Mouse (Mus musculus) gastrocnemius, postnatal 10 days (tissue): Measurements from ENCODE around the gene Rbm38. TPM values are rescaled to one million over a fixed set of nuclear protein-coding genes. Genes with fewer than 3 reads are reported as not detected.

Source experiments
- DNase-seq: peaks from one replicate; pipeline ENCODE4 v3.0.0; 2021; ENCODE audit warnings: mixed read lengths
- total RNA-seq, 2 experiments: library from RNA; stranded (reverse); gene quantifications; 2 replicates each; pipeline ENCODE4 v1.2.3; 2021

Rbm38 gene
- total RNA-seq, 2 experiments from 2014 or later = 121 to 129 TPM

DNA sequence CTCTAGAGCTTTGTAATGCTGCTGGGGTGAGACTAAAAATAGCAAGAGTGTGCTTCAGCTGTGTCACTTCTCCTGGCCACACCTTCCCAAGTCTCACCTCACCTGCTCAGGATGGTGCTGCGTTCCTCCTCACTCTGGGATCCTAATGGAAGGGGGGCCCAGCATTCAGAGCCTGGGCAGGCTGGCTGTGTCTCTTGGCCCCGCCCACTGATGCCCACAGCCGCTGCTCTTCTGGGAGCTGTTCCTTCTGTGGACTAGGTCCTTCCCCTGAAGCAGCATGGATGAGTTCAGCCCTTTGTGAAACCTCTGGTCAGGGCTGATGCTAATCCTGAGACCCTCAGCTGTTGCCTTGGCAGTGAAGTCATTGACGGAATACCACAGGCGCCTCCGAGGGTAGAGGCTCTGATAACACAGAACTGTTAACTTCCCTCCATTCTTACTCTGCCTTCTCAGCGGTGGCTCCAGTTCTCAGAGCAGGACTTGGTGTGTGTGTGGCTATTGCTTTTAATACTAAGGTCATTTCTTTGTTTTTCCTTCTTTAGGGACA, 5.5 kb upstream of the Rbm38 start:
- DNase-seq = no peak

DNA sequence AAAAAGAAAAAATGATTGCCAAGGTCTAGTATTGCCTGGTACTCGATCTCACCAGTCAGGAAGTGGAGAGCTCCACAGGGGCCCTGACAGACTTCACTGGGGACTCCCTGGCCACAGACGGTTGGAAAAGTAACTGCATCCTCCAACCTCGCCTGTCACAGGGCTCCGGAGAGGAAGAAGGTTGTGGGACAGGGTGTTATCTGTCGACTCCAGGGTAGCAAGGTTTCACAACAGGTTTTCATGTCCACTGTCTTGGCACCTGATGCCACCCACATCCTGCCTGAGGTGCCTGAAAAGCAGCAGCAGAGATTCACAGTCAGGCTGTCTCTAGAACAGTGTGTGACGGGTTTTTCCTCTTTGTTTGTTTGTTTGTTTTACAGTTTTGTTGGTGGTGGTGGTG, 2.4 kb upstream of the Rbm38 start:
- no peak for DNase-seq

DNA sequence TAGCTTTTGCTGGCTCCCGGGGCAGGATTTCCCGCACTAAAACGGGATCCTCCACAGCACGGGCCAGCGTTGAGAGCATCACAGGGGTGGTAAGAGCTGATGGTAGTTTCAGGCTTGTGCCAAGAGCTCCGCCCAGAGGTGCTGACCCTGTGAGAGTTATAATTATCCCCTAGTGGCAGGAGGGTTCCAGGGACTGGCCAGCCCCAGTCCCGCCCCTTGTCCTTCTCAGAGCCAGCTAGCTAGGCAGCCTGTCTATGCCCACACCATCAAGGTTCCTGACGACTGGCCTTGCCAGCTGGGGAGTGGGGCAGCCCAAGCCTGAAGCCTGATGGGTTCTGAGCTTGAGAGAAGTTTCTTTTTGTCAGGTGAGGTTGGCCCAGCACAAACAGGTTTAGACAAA, 1.7 kb upstream of the Rbm38 start:
- no peak for DNase-seq

DNA sequence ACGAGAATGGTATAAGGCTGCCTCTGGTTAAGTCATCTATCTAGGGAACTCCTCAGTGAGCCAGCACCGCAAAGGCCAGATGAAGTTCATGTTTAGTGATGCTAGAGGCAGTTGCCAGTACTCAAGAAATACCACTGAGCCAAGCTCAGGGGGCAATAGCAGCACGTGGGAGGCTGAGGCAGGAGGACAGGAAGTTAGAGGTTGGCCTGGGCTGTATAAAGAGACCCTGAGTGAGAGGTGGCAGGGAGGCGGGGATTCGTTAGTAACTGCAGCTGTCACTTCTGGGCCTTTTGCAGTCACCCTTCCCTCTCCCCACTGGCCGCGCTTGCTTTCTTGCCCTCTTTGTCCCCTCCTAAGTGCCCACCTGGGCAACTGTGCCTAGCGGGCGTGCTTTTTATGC, 976 bp upstream of the Rbm38 start:
- DNase-seq = no peak

DNA sequence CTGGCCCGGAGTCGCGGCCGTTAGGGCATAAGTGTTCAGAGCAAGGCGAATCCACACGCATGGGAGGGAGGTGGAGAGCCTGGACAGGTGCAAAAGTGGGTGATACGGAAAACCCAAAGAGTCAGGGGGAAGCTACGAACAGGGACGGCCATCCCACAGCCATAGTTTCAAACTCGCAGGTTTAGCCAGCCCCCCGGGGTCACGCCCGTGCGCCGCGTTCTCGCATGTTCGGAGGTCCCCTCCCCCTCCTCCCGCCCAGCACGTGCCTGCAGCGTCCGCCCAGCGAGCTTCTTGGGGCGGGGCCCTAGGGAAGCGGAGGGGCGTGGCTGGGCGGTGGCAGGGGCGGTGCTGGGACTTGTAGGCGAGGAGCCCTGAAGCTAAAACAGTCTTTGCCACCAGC, 508 bp upstream of the Rbm38 start:
- peak; percentile 89 for DNase-seq

DNA sequence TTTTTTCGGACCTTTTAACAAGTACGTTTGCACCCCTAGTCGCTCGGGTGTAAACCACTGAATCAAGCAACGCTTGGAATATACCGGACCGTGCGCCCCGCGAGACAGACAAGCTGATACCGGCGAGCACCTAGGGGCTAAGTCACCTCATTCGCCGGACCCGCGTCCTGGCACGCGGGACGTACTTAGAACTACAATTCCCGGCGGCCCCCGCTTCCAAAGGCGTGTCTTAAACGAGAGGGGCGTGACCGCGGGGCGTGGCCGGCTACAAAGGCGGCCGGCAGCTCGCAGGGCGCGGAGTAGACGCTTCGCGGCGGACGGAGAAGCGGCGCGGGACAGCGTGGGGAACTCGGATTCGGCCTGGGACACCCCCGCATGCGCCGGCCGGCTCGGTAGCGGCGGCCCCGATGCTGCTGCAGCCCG, 1.3 kb downstream of the Rbm38 start:
- DNase-seq = peak; percentile 95

DNA sequence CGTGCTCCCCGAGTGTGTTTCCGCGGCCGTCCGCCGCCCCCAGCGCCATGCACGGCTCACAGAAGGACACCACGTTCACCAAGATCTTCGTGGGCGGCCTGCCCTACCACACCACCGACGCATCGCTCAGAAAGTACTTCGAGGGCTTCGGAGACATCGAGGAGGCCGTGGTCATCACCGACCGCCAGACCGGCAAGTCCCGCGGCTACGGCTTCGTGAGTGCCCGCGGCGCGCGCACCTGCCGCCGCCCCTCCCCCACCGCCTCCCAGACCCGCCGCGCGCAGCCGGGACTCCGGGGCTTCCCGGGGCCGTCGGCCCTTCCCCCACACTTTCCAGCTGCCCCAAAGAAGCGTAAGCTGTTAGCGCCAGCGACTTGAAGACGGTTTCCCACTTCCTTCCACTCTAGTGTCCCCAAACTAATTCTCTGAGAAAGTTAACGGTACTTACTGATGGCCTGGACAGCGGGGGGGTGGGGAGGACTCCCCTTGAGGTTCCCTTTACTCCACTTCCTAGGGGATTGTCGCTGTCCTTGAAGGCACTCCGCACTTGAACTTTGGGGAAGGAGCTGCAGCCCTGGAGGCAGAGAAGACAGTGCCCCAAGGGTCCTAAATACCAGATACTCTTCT, 1.9 kb downstream of the Rbm38 start:
- peak; percentile 61 for DNase-seq

DNA sequence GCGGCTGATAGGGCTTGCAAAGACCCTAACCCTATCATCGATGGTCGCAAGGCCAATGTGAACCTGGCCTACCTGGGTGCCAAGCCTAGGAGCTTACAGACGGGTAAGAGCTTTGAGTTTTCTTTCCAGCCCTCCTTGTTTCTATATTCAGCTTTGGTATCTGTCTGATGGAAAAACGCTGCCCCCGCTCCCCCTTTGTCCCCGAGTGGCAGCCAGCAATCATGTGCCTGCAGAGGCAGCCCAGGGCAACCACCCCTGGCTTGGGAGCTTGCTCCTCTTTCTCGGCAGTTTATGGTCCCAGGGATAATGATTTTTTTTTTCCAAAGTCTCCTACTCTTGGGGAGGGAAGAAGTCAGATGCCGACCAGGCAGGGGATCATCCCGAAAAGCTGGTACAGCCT, 2.5 kb downstream of the Rbm38 start:
- no peak for DNase-seq

DNA sequence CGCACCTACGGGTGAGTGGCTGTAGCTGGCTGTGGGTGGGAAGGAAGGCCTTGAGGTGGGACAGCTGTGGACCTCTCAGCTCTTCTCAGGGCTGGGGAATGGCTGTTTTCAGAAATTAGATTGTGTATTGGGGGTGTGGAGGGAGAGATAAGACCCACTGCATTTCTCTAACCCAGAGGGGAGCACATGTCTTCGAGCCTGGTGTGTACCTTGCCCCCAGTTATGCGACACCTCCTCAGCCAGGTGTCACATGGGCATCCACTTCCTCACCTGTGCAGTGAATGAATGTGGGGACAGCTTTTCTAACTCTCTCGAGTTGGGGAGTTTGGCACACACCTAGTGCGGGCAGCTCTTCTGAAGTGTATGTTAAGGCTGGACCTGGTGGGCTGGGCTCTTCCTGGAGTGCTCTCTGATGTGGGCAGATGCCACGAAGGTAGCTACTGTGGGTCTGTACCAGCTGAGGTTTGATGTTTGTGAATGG, 3.1 kb downstream of the Rbm38 start:
- DNase-seq = no peak

DNA sequence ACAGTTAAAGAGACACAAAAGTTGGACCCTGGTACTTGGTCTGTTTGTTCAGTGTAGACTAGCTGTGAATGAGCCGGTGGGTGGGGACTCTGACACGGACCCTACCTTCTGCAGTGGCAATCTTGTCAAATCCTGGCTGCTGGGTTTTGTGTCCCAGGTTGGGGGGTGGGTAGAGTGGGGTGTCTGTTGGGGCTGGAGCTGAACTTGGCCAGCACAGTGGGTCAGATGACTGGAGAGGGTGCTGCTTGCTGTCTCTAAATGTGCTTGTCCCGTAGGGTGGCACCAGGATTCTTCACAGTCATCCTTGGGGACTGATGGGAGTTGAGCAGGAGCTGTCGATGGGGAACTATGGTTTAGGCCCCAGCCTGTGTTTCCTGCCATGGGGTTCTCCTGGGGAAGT, 3.7 kb downstream of the Rbm38 start:
- DNase-seq = no peak

DNA sequence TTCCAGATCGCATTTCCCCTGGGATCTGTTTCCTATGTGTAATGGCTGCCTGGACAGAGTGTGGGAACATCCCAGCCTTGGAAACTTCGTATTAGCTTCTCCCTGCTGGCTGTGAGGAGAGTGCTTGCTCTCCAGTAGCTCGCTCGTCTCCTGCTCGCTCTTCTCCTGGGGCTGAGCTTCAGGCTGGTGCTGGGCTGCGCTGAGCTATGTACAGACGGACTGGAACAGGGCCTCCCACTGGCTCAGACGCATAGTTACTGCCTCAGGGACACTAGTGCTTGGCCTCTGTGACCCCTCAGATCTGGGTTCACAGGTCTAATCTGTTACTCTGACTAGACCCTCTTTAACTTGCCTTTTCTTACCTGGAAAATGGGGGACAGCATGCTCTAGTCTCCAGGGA, 4.1 kb downstream of the Rbm38 start:
- no peak for DNase-seq

DNA sequence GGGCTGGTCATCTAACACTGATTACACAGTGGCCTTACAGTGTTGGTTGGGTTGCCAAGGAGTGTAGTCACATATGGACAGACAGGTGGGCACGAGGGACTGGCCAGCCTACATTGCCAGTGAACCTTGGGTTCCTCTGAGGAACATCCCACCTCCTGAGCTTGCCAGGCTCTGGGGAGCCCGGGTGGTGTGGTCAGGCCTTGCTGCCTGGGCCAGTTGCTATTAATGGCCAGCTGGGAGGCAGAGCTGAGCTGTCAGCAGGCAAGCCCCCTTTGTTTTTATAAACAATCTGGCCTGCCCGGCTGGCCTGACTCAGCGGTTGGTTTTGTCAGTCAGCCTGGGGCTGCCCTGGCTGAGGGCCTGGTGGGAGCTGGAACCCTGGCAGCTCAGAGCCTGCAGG, 4.6 kb downstream of the Rbm38 start:
- DNase-seq = no peak

DNA sequence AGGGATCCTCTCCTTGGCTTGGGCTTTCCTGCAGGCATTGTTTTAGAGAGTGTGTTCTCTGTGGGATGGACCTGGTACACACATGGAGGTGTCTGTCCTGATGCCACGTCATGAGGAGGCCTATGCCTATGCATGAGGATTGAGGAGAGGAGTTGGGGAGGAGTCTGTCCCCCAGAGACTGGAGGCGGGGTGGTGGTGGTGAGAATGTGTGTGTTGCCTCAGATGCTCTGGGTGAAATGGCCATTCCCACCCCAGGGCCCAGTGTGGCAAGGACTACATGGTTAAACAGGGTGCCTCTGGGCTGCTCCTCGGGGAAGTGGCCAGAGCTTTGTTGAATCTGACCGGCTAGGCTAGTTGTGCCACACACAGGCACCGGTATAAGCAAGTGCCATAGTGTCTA, 6.0 kb downstream of the Rbm38 start:
- no peak for DNase-seq

DNA sequence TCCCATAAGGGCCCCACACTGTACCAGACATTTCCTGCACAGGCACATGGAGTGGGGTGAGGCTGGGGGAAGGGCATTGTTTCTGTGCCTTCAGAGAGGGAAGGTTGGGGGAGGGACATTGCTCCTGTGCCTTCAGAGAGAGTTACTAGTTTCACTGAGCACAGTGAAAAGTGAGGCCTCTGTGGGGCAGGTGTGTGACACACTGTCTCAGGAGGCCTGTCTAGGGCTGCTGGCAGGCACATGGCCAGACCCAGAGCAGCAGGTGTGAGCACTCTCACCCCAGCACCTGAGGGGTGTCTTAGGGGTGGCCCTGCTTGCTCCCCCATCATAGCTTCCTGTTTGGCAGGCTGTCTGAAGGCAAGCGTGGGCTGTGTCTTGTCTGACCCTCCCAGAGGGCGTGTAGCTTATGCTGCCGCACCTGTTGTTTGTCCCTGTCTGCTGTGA, 6.4 kb downstream of the Rbm38 start:
- no peak for DNase-seq

DNA sequence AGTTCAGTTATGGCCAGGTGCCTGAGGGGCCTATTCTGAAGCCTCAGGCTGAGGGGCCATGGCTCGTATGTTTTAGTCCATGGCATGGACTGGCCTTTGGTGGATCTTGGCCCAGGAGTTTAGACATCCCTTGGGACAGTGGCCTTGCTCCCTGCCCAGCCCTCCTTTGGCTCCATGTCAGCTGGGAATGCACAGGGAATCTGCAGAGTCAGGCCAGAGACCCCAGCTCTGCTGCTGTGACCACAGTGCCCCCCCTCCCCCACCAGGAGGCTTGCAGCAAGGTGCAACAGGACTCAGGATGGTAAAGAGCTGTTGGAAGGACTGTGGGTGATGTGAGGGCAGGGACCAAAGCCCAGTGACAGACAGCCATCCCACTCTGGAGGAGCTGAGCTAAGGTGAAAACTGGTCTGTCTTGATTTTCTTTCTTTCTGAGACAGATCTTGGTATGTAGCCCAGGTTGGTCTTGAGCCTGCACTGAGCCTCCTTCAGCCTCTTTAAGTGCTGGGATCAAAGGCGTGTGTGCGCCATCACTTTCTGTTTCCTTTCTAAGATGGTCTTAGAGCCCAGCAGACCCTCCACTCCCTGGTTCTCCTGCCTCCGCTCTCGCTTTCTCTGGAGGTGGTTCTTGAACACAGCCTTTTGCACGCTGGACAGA, 7.0 kb downstream of the Rbm38 start:
- DNase-seq = no peak

DNA sequence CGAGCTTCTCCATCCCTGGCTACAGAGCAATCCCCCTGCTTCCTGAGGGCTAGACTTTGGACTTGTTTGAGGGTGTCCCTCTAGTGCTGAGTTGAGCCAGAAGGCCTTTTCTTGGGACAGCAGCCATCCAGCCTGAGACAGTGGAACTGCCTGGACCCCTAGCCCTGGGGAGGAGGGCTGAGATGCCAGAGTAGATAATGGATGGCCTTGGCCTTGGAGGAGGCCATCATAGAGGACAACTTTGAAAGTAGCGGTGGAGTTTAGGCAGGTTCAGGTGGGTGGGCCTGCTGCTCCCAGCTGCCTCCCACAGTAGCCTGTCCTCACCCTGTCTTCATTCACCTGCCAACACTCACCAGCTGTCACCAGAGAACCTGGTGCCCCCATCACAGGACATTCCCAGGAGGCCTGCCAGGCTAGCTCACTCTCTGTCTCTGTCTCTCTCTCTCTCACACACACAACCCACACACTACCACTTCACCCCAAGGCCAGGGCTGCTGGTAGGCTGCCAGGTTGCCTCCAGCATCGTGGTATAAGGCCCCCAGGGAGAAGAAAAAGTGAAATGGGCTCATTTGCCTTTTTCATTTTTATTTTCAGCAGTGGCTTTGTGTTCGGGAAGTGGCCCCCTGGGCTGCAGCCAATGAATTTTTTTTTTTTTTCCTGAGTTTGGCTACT, 7.7 kb downstream of the Rbm38 start:
- no peak for DNase-seq

DNA sequence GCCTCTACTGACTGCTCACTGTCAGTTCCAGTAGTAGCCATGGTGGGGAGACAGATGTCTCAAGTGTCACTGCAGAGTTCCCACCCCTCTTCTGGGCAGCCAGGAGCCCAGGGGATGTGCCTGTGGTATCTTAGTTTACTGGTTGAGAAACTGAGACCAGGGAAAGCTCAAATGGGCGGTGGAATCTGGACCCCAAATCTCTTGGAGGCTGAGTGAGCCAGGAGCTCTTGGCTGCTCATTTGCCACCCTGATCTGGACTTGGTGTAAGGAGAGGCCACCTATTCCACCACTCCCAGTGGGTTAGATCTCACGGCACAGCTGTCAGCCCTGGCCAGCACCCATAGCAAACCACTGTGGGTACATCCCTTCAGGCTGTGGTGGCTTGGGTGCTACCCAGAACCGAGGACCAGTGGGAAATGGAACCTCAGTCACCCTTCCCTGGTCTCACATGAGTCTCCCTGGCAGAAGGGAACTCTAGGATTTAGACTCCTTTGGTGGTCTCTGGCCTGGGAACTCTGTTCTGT, 8.3 kb downstream of the Rbm38 start:
- no peak for DNase-seq

DNA sequence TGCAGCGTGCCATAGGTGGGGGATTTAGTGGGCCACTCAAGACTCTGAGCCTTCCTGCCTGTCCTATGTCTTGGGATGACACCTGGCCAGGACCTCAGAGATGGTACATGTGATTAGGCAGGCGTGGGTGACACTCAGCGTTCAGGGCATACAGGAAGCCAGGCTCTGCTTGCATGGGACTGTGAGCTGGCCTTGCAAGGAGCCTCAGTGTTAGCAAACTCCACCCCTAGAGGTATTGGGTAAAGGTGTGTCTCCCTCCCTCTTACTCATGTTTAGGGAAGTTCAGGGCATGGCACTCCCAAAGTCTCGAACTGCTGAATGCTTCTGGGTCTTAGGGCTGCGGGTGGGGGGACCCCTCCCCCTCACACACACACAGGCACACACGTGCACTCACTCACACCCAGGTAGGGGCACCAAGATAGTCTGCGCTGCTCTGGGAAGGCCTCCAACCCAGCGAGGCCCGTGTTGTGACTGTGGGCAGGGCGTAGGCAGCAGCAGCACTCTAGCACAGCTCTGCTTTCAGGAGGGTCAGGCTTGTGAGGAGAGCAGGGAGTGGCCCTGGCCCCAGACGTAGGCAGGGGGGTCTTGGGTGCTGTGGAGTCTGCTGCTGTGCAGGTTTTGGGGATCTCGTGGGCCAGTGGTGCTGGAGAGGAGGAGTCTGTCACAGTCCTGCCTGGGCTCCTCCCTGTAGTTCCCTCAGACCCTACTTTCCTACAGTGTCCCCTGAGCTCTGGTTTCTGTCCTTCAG, 10.5 kb downstream of the Rbm38 start:
- no peak for DNase-seq

DNA sequence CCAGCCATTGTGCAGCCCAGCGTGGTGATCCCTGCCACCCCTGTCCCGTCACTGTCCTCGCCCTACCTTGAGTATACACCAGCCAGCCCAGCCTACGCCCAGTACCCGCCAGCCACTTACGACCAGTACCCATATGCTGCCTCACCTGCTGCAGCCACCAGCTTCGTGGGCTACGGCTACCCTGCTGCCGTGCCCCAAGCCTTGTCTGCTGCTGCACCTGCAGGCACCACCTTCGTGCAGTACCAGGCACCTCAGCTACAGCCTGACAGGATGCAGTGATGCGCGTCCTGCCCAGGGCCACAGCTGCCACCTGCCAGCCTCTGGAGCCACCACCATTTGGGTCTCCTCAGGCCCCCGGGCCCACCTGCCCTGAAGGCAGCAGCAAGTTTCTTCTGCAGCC, 13.2 kb downstream of the Rbm38 start:
- DNase-seq = no peak

DNA sequence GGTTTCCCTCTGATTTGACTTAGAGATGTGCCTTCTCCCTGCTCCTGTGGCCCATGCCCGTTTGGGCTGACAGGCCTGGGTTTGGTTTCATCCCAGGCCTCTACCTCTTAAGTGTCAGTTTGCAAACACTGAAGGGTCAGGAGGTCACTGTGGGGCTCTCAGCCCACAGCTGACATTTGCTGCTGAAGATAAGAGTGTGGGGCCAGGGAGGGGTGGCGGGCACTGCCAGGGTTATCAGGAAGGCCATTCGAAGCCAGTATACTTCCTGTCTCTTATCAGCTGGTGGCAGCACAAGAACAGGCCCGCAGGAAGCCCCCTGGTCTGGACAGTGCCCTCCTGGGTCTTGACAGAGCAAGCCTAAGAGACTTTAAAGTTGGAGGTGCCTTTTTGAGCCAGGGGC, 14.7 kb downstream of the Rbm38 start:
- DNase-seq = no peak

DNA sequence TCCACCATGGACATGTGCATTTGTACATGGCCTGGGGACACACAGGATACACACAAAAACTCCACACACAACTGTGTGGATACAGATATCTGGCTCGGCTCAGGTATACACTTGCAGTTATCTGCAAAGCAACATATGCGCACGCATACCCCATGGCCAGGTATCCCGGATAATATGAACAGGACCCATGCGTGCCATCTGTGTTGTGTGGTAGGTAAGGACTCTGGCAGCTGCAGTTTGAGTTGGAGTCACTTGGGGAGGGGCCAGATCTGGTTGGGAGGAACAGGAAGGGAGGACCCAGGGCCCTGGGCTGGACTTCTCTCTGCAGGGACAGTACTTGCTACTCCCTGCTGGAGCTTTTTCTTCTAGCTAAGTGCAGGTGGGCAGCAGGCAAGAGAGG, 15.4 kb downstream of the Rbm38 start:
- no peak for DNase-seq

DNA sequence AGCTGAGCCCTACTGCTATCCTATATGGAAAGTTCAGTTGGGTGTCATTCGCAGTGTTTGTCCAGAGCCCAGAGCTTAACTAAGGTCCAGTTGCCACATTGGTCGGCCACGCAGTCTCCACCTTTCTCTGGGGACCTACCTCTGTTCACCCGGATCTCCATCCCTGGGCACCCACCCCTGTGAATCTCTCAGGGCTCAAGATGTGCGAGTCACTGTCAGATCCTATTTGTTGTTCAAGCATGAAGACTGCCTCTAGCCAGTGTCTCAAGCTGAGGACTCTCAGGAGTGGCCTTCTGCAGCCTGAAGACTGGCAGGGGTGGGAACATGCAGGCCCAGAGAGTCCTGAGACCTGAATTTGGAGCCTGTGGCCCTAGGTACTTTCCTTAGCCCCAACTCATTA, 15.8 kb downstream of the Rbm38 start:
- DNase-seq = no peak
